Mouse (Mus musculus) heart, embryonic 11.5 days (tissue): ENCODE data around the gene Col24a1. TPM values are rescaled to one million over a fixed set of nuclear protein-coding genes. Genes with fewer than 3 reads are reported as not detected.

Experiments used
- ATAC-seq: fragments of 200-750 bp; cut with Nextera tagmentation; replicated peaks from 2 replicates; pipeline ENCODE4 v1.8.0; 2017; ENCODE audit warnings: moderate library complexity; ENCODE audit not compliant: insufficient number of reproducible peaks, low FRiP score, low TSS enrichment
- H3K27ac ChIP-seq: fragments of 300-500 bp; sonication (generic); 2 replicates; pipeline ENCODE4 v1.5.1; 2014; ENCODE audit warnings: mild to moderate bottlenecking, low read depth, low read length
- H3K27me3 ChIP-seq: fragments of 300-500 bp; sonication (generic); 2 replicates; pipeline ENCODE4 v1.6.1; 2014; ENCODE audit warnings: mild to moderate bottlenecking, low read length, mixed read lengths; ENCODE audit not compliant: control insufficient read depth, insufficient read depth
- H3K36me3 ChIP-seq: fragments of 300-500 bp; sonication (generic); 2 replicates; pipeline ENCODE4 v1.6.1; 2014; ENCODE audit warnings: mild to moderate bottlenecking, low read length, moderate library complexity, mixed read lengths; ENCODE audit not compliant: control insufficient read depth, insufficient read depth
- H3K4me1 ChIP-seq: fragments of 300-500 bp; sonication (generic); 2 replicates; pipeline ENCODE4 v1.6.1; 2014; ENCODE audit warnings: low read length; ENCODE audit not compliant: control insufficient read depth, insufficient read depth
- H3K4me2 ChIP-seq: fragments of 300-500 bp; sonication (generic); 2 replicates; pipeline ENCODE4 v1.6.1; 2014; ENCODE audit warnings: mild to moderate bottlenecking, moderate library complexity
- H3K4me3 ChIP-seq: fragments of 300-500 bp; sonication (generic); 2 replicates; pipeline ENCODE4 v1.5.1; 2014; ENCODE audit warnings: low read depth, low read length
- H3K9ac ChIP-seq: fragments of 300-500 bp; sonication (generic); 2 replicates; pipeline ENCODE4 v1.6.1; 2014; ENCODE audit warnings: mild to moderate bottlenecking, low read depth, low read length, moderate library complexity
- H3K9me3 ChIP-seq: fragments of 300-500 bp; sonication (generic); replicated peaks from 2 replicates; pipeline ENCODE4 v1.6.1; 2016; ENCODE audit warnings: low read length; ENCODE audit not compliant: control insufficient read depth
- WGBS: fragments of 180-500 bp; shearing (Covaris S2); extraction: QIAGEN DNeasy Blood & Tissue Kit; methylation state at CpG from one replicate; pipeline ENCODE4 v1.1.7; 2014; ENCODE audit not compliant: insufficient replicate concordance; 5-methylcytosine and 5-hydroxymethylcytosine counted together
- polyA plus RNA-seq: library from polyadenylated mRNA; unstranded; fragments of >200 nt; fragmentation: Nextera tagmentation; extraction: Ambion mirVana; gene quantifications from 2 replicates; pipeline ENCODE4 v1.2.1, GENCODE M21; 2014

The Col24a1 gene
- polyA plus RNA-seq, 1 experiment from 2014 or later = 0.36 TPM

GRCm38 (mm10) chr3:145274191-145274590, 18.1 kb upstream of the Col24a1 start:
- ATAC-seq = no peak
- no peak overlapping the region for H3K27ac ChIP-seq
- H3K4me2 ChIP-seq = no peak overlapping the region
- no peaks in the 10 kb centered on the region for H3K27me3 ChIP-seq
- H3K9ac ChIP-seq = no peak overlapping the region
- H3K9me3 ChIP-seq = no peaks in the 10 kb centered on the region
- 57% methylated on average over 6 of the region's 6 CpGs for WGBS
- H3K4me3 ChIP-seq = no peak overlapping the region
- H3K4me1 ChIP-seq = no peaks in the 10 kb centered on the region
- H3K36me3 ChIP-seq = no peaks in the 10 kb centered on the region

- no peak for ATAC-seq
- 2% methylated on average over 9 of the region's 9 CpGs for WGBS
Measured at GRCm38 (mm10) chr3:145293207-145293606, 935 bp downstream of the Col24a1 start.

GRCm38 (mm10) chr3:145293623-145294307, 1.5 kb downstream of the Col24a1 start:
- H3K36me3 ChIP-seq = no peaks in the 10 kb centered on the region
- H3K4me3 ChIP-seq = peak overlapping the region; percentile 45

More at GRCm38 (mm10) chr3:145293207-145293606, 935 bp downstream of the Col24a1 start:
- Histone ChIP-seq H3K9me3 (no peaks in the 10 kb centered on the region), H3K4me1 (peaks cover 14% of the 10 kb centered on the region), H3K27ac (no peak overlapping the region), H3K9ac (peak overlapping the region; percentile 62), H3K36me3 (no peaks in the 10 kb centered on the region), H3K27me3 (peaks cover 12% of the 10 kb centered on the region; the same call in 1 of the 2 replicates), H3K4me3 (peak overlapping the region; percentile 45), H3K4me2 (peak overlapping the region; percentile 91)

DNA sequence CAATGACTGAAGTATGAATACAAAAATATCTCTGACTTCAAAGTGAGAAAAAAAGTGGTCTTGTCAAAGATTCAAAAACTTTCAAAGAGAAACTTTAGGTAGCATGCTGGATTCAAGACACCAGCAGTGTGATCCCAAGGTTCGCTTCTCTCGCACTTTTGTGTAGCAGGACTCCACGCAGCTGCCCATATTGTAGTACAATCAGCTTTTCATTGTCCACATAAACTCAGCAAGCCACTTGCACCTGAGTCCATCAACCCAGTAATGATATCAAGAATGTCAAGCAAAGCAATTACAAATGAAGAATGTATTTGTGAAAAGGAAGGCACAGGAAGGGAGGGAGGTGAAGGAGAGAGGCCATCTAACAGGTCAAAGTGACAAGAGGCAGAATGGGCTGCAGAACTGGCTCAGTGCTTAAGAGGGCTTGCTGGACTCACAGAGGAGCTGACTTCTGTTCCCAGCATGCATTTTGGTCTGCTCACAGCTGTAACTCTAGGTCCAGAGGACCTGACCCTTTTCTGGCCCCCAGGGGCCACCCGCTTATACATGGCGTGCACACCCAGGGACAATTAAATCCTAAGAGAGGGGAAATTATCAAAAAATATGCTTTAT, 7.8 kb downstream of the Col24a1 start:
- Histone ChIP-seq H3K4me1 (no peaks in the 10 kb centered on the region), H3K9ac (no peak overlapping the region), H3K9me3 (no peaks in the 10 kb centered on the region), H3K4me3 (no peak overlapping the region), H3K36me3 (no peaks in the 10 kb centered on the region), H3K27me3 (no peaks in the 10 kb centered on the region), H3K27ac (no peak overlapping the region), H3K4me2 (no peak overlapping the region)
- ATAC-seq = no peak
- WGBS = 86% methylated on average over 5 of the region's 5 CpGs

More at GRCm38 (mm10) chr3:145293623-145294307, 1.5 kb downstream of the Col24a1 start:
- Histone ChIP-seq H3K9me3 (no peaks in the 10 kb centered on the region), H3K9ac (no peak overlapping the region), H3K4me1 (peaks cover 14% of the 10 kb centered on the region), H3K27me3 (peaks cover 12% of the 10 kb centered on the region; the same call in 1 of the 2 replicates), H3K4me2 (peak overlapping the region; percentile 91), H3K27ac (no peak overlapping the region)
- 43% methylated on average over 12 of the region's 12 CpGs for WGBS
- 0 out of 2 replicates have a peak, but pooled peaks have one; percentile 31 for ATAC-seq

DNA sequence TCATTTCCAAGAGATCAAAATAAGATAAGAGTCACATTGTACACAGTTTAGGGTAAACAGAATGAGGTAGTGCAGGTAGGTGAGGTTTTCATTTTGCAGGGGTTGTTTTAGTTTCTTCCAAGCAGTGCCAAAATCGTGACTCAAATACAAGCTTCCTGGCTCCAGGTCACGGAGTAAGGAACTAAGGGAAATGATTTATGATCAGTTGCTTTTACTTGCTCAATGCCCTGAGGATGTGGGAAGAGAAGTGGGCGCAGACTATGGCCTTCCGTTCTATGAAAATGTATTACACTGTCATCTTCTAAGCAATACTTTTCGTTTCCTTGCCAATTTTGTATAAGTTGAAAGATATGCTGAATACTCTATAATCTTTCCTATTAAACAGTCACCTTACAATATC, 13.0 kb downstream of the Col24a1 start:
- H3K4me1 ChIP-seq = no peaks in the 10 kb centered on the region
- H3K27ac ChIP-seq = no peak overlapping the region
- H3K36me3 ChIP-seq = no peaks in the 10 kb centered on the region
- no peak for ATAC-seq
- H3K9ac ChIP-seq = no peak overlapping the region
- no peak overlapping the region for H3K4me3 ChIP-seq
- H3K9me3 ChIP-seq = no peaks in the 10 kb centered on the region
- no peaks in the 10 kb centered on the region for H3K27me3 ChIP-seq
- no peak overlapping the region for H3K4me2 ChIP-seq
- 74% methylated on average over 5 of the region's 5 CpGs for WGBS

- Histone ChIP-seq H3K9ac (no peak overlapping the region), H3K27ac (no peak overlapping the region), H3K4me3 (no peak overlapping the region), H3K27me3 (no peaks in the 10 kb centered on the region), H3K4me2 (no peak overlapping the region), H3K4me1 (no peaks in the 10 kb centered on the region), H3K9me3 (no peaks in the 10 kb centered on the region), H3K36me3 (no peaks in the 10 kb centered on the region)
- WGBS = 81% methylated on average over 3 of the region's 3 CpGs
- ATAC-seq = no peak
Measured at GRCm38 (mm10) chr3:145307209-145307608, 14.9 kb downstream of the Col24a1 start.

DNA sequence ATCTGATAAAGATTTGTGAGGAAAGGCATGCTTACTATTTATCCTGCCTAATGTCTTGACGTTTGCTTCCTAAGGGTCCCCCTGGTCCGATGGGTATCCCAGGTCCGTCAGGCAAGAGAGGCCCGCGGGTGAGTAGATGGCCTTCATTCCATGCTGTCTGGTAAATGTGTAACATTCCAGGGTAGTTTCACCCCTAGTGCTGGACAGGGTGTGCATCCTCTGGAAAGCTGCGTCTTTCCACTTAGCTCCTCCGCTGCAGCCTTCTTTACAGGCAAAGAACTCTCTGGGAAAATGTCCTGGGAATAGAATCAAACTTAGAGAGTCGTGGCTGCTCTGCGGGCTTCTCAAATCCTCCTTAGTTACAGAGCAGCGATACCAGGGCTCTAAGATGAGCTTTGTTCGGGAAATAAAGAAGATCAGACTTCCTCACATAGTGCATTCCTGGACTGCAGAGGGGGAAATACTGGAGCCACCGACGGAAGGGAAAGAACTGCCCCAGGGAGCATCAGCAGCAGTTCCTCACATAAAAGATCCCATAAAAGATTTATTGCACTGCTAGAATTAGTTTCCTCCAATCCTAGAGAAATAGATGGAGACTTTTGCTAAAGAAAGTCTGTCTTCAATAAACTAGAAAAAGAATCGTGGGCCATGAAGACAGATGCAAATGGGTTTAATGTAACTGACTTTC, 28.5 kb downstream of the Col24a1 start:
- Histone ChIP-seq H3K36me3 (no peaks in the 10 kb centered on the region), H3K4me3 (no peak overlapping the region), H3K4me2 (no peak overlapping the region), H3K27me3 (no peaks in the 10 kb centered on the region), H3K9me3 (no peaks in the 10 kb centered on the region), H3K4me1 (no peaks in the 10 kb centered on the region), H3K27ac (no peak overlapping the region), H3K9ac (no peak overlapping the region)
- no peak for ATAC-seq
- 75% methylated on average over 14 of the region's 14 CpGs for WGBS

DNA sequence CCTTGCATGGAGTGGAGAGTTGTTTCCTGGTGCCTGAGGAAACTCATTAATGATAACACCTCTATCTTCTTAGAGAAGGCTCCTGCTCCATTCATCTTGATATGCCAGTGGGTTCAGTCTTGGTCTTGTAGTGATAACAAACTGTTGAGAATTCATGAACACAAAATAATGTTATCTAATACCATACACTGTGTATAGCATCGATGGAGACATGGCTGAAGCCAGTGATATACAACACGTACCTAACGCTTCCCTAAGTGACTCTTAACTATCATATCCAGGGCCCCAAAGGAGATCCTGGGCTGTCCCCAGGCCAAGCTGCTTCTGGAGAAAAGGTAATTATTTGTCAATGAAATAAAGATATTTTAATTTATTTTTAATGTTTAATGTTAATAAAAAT, 33.1 kb downstream of the Col24a1 start:
- no peak for ATAC-seq
- H3K36me3 ChIP-seq = no peaks in the 10 kb centered on the region
- H3K9me3 ChIP-seq = no peaks in the 10 kb centered on the region
- no peaks in the 10 kb centered on the region for H3K27me3 ChIP-seq
- H3K27ac ChIP-seq = no peak overlapping the region
- 77% methylated on average over 3 of the region's 3 CpGs for WGBS
- no peaks in the 10 kb centered on the region for H3K4me1 ChIP-seq
- no peak overlapping the region for H3K4me3 ChIP-seq
- H3K4me2 ChIP-seq = no peak overlapping the region
- no peak overlapping the region for H3K9ac ChIP-seq
